Mouse (Mus musculus): ENCODE data around the gene Hsp90b1. TPM values are rescaled to one million over a fixed set of nuclear protein-coding genes. Genes with fewer than 3 reads are reported as not detected.

Hsp90b1 gene
- polyA plus RNA-seq (2012; rRNA removed): 178 and 210 TPM in 2 replicates

GRCm38 (mm10) chr10:86705318-86705921, at the start of gene Hsp90b1, which contains the start of gene Ttc41:
Gene Hsp90b1, minus strand, starts transcription at chr10:86705509.
Gene Ttc41, plus strand, starts transcription at chr10:86705811.

Other genes starting within 250 kb of the Hsp90b1 start
- 0.12 and 0.23 TPM in 2 replicates for gene Syn3, start 206.6 kb downstream of the Hsp90b1 start, polyA plus RNA-seq (2012; rRNA removed)
- gene Ttc41, start 302 bp upstream of the Hsp90b1 start, polyA plus RNA-seq (2012; rRNA removed): 1.1 and 1.2 TPM in 2 replicates
- gene Gm49358, start 58.5 kb upstream of the Hsp90b1 start, polyA plus RNA-seq (2012; rRNA removed): not detected in 2 replicates
- gene Nt5dc3, start 73.5 kb upstream of the Hsp90b1 start, polyA plus RNA-seq (2012; rRNA removed): 1.3 and 1.9 TPM in 2 replicates

Measured in liver, embryonic 18 days (tissue).